Mouse (Mus musculus): Measurements from ENCODE around the gene 6030445D17Rik.

6030445D17Rik gene

DNA sequence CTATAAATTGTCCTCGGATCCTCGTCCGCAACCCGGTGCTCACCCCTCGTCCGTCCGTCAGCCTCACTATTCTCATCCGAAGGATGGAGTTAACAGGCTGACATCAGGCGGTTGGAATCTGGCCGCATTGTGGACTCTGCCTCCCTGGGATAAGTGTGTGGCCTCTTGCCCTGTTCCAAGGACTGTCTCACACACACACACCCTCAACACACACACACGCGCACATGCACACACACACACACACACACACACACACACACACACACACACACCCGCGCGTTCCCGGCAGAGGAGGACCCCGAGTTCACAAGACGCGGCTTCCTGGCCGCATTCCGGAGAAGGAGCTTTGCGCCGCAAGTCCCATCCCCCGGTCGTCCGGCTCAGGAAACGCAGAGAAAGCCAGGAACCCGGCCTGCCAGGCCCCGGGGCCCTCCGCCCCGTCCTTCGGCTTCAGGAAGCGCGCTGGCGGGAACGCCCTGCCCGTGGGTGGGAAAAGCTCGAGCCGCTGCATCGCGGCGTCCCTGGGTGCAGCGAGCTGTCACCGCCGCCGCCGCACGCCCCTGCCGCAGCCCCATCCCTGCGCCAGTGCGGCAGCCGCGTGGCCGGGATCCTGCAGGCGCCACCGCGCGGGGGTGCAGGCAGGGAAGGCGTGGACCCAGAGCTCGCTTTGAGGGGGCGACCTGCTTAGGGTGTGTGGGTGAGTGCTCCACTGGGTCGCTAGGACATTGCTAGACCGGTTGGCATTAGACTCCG, at the start of gene 6030445D17Rik:
Gene 6030445D17Rik (plus strand): TSS at position 165 of the 753 bp plus-strand sequence.
- in situ Hi-C loops (cut with MboI, MseI) = no loop called here

DNA sequence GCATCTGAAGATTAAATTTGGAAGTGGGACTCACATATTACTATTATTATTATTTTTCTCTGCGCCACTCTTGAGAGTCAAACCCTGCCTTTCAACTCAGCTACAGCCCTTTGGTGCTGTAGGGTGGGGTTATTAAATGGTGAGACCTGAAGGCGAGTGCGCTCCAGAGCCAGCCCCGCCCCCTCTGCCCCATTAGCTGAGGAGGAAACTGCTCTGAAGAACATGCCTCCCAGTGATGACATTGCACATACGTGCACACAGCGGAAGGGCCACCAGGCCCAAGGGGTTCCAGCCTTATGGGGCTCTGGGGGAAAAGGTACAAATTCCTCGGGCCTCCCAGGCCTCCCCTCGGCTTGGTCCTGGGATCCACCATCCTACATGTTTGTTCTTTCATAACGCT, 46.6 kb upstream of the 6030445D17Rik start:
- in situ Hi-C loops (cut with MboI, MseI) = no loop called here

DNA sequence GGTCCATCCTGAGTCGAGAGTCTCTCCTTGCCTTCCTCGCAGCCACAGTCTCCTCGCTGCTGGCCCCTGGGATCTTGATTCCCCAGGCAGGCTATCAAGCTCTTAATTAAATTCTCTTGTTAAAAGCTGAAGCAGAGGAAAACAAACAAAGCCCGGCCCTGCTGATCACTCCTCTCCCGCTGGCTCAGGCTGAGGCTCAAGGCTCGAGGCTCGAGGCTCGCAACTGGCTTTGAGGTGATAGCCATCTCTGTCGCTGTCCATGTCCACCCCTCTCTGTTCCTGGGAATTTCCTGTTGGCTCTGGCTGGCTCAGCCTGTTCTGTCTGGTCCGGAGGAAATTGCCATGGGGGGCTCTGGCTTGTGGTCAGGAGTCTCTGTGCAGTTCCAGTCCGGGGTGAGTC, 43.1 kb upstream of the 6030445D17Rik start:
- in situ Hi-C loops (cut with MboI, MseI) = no loop called here

DNA sequence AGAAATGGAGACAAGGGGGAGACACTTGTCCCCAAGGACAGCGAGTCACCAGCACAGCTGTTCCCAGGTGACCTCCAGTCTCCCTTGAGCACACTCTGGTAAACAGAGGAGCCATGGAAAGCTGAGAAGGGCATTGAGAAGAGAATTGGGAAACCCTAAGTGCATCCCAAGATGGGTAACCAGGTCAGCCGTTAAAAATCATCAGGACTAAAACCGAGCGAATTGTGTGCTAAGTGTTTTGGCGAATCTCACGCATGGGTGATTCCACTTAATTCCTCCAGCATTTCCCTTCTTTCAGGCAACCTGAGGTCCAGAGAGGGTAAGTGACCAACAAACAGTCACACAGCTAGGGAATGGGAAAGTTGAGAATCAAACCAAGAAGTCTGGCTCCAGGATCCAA, 42.7 kb upstream of the 6030445D17Rik start:
- in situ Hi-C loops (cut with MboI, MseI) = no loop called here

DNA sequence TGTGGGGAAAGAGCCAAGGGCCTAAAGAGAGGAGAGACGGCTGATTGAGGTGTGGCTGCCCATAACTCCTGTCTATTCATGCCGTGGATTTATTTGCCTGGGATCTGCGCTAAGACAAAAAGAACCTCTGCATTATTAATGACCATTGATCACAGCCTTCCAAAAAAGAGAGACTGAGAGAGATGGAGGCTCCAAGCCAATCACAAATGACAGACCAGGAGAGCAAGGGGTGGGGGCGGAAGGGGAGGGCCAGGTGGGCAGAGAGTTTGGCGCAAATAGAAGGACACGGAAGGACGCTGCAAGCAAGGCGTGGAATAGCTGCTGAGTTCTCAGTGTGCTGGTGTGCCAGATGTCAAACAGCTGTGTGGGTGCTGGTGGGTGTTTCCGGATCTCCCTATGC, 38.8 kb upstream of the 6030445D17Rik start, which contains the start of gene Htr1d:
Gene Htr1d (plus strand): TSS at position 301 of the 400 bp plus-strand sequence.
- in situ Hi-C loops (cut with MboI, MseI) = no loop called here

DNA sequence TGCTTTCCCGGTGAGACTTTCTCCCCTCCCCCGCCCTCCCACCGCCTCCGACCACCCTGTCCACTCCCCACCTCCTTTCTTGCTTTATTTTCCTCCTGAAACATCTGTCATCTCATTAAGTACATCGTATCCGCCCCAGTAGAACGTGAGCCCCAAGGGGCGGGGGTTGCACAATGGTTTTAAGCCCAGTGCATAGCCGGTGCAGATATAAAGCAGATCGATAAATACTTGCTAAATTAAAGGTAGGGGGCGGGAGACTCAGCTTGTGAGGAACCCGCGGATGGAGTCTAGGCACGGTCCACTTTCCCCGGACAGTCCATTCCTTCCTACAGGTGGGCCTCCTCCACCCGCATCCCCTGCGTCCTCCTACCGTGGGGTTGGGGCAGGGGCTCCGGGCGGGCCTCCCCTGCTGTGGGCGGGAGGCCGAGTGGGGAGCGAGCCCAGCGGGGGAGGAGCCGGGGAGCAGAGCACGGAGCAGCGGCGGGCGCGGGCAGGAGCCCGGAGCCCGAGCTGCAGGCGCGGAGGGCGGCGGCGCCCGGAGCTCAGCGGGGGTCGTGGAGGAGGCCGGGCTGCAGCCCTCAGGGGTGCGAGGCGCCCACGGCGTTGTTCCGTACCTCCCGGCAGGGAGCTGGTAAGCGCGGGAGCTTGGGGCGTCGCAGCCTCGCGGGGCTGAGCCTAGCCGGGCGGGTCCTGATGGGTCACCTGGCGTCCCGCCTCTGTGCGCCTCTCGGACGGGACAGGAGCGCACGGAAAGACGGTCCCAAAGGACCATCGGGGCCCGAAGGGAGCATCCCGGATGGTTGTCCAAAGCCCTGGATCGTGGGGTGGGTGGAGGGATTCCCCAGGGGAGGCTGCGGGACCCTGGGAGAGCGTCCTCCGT, 37.7 kb upstream of the 6030445D17Rik start:
- in situ Hi-C loops (cut with MboI, MseI) = no loop called here

DNA sequence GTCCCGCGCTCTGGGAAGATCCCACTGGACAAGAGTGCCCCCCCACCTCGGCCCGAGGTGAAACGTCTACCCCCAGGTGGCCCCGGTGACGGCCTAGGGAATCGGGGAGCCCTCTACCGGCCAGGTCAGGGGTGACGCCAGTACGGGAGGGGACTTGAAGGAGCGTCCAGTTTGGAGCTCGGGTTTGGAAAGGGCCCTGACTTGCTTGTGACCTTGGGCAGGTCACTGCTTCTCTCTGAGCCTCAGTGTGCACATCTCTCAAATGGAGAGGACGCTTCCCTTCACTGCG, 37.1 kb upstream of the 6030445D17Rik start:
- in situ Hi-C loops (cut with MboI, MseI) = no loop called here

DNA sequence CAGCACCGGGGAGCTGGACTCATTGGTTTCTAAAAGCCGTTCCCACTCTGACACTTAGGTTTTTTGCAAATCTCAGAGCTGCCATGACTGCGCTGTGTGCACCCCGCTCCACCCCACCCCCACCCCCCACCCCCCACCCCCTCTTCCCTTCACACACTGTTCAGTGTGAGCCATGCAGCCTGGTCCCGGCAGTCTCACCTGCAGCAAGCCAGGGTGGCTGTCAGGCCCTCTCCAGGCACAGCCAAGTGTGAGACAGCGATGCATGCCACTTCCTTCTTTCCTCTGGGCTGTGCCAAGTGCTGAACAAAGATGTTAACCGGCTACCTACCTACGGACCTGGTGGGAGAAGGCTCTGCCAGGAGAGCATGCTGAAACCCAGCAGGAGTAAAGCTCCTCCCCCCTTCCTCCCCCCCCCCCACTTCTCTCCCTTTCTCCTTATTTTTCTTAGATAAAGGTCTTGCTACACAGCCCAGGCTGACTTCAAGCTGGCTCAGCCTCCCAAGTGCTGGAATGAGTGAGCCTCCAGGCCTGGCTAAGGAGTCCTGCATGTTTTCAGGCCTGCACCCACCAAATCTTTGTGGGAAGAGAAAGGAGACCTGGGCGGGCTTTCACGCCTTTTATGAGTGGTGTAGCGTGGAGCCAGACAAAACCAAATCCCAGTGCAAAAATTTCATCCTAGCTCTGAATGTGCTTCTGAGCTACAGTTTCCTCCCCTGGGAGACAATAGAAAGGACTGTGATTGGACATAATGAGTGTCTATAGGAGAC, 31.3 kb upstream of the 6030445D17Rik start:
- in situ Hi-C loops (cut with MboI, MseI) = no loop called here

DNA sequence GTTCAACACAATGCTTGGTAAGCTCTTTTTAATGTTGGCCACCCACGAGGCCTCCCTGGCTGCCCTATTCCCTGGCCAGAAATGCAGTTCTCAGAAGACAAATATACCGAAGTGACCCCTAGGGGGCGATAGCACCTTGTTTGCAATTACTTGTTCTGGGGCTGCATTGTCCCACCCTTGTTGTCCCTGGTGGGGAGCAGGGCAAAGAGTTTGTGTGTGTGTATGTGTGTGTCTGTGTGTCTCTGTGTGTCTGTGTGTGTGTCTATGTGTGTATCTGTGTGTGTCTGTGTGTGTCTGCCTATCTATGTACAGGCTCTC, 30.7 kb upstream of the 6030445D17Rik start:
- in situ Hi-C loops (cut with MboI, MseI) = no loop called here

DNA sequence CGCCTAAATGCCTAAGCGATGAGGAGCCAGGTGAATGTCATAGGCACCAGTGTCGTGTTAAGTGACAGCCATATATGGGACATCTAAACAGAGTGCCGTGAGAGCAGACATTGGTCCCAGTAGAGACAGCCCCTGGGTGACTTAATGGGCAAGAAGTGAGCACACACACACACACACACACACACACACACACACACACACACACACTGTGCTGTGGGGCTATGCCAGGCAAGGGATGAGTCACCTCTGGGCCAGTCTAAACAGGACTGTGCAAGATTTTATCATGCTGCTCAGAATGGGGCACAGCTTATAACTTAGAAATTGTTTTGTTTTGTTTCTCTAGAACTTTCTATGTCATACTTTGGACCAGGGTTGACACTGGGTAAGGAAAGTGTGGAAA, 28.0 kb upstream of the 6030445D17Rik start:
- in situ Hi-C loops (cut with MboI, MseI) = no loop called here

DNA sequence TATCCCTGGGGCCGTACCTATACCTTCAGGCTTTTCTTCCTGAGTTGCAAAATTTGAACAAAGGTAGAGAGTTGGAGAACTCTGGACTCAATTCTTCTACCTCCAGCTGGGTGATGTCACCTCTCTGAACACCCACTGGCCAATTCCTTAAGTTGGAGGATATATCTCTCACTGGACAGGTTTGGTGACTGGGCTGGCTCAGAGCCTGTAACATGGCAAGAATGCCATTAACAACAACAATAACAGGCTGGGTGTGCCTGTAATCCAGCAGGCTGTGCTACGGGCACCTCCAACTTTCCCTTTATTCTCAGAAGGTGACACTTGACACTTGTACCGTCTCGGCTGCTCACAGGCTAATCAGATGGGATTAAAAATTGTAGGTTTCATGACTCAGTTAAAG, 22.9 kb upstream of the 6030445D17Rik start:
- in situ Hi-C loops (cut with MboI, MseI) = no loop called here

DNA sequence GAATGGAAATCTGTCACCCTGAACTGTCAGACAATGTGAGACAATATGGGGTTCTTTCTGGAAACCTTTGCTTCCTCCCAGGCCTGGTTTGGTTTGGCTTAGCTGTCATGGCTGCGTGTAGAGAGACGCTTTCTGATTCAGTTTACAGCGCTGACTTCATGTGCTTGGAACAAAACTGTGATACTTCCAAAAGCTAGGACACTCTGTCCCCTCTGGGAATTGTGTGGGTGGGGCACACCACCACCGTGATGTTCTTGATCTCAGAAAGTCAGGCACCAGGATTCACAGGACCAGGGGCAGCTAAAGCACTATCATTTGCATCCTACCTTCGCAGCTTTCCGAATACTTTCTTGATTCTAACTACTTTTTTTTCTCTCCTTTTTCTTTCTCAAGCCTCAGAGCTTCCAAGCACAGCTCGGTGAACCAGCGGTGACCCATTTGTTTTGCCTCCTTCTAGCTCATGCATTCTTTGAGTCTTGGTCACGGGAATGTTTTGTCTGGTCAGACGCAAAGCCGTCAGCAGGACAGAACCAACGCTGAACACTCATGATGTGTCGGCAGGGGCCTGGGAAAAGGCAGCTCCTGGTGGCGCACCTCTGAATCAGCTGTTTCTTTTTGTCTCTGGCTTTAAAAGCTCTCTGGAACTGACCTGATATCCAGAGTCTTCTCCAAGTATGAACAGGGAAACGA, 20.6 kb upstream of the 6030445D17Rik start:
- in situ Hi-C loops (cut with MboI, MseI) = no loop called here

DNA sequence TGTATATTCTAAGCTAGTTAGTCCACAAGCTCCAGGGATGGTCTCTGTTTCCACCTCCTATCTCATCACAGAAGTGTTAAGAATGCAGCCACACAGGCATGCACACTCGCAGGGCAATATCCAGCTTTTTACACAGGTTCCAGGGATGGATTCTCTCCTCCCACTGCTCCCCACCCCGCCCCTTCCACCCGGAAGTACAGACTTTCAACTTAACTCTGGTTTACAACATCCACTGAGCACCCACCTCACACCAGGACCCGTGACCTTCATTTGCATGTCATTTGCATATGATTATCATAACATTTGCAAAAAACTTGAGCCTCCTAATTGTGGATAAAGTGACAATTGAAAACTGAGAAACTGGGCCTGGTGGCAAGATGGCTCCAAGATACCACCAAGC, 17.5 kb upstream of the 6030445D17Rik start:
- in situ Hi-C loops (cut with MboI, MseI) = no loop called here

DNA sequence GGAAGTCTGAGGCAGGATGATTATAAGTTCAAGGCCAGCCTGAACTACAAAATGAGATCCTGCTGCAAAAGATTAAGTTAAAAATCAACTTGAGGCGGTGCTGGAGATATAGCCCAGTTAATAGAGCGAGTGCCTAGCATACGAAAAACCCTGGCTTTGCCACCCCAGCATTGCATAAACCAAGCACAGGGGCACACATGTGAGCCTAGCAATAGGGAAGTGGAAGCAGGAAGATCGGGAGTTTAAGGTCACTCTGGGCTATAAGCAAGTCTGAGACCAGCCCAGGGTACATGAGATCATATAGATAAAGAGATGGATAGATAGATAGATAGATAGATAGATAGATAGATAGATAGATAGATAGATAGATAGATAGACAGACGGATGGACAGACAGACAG, 12.3 kb upstream of the 6030445D17Rik start:
- in situ Hi-C loops (cut with MboI, MseI) = loop anchor here (5.0 kb wide), 2 partner anchors 173 to 1363 kb away; partner anchors contain the start of gene Lactbl1

DNA sequence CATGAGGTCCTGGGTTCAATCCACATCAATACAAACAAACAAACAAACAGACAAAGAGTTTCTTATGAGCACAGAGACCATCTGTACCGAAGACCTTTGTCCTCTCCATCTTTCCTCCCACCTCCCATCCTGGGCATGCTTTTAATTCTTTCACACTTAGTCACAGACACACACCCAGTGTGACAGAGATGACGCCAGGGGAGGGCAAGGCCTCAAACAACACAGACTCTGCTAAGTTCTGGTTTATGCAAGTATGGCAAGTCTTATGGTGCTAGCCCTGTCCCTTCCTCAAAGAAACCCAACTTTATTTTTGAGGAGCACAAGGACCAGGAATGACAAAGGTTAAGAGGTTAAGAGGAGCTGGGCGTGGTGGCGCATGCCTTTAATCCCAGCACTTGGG, 11.8 kb upstream of the 6030445D17Rik start:
- in situ Hi-C loops (cut with MboI, MseI) = loop anchor here (5.0 kb wide), 1 partner anchor 172 kb away; the partner anchor contains the start of gene Lactbl1

DNA sequence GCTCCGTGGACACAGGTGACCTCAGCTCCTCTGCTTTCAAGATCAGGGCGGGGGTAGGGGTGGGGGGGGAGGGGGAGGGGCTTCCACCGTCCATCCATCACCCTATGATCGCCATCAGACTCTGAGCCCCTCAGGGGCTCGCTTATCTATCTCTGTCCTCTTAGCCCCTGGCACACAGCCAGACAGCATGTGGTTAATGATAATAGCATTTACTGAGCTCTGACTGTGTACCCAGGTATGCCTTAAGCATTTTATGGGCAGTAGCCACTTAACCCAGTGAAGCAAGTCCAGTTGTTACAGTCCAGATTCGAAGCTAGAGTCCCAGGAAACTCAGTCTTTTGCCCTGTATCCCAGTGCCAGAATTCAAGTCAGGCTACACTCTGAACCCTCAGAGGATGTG, 10.5 kb upstream of the 6030445D17Rik start:
- in situ Hi-C loops (cut with MboI, MseI) = loop anchor here (5.0 kb wide), 1 partner anchor 171 kb away; the partner anchor contains the start of gene Lactbl1

DNA sequence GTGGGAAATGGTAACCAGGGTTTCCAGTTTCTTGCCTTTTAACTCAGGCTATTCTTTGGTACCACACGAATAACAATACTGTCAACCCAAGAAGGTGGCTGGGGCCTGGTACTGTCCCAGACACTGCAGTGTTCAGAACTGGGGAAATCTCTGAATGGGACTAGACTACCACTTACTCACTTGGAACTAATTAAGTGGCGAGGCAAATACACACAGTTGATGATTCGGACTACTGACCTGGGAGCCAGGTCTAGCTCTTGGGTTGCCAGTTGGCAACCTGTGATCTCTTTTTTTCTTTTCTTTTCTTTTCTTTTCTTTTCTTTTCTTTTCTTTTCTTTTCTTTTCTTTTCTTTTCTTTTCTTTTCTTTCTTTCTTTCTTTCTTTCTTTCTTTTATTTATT, 9.8 kb upstream of the 6030445D17Rik start:
- in situ Hi-C loops (cut with MboI, MseI) = loop anchor here (5.0 kb wide), 1 partner anchor 170 kb away; the partner anchor contains the start of gene Lactbl1

DNA sequence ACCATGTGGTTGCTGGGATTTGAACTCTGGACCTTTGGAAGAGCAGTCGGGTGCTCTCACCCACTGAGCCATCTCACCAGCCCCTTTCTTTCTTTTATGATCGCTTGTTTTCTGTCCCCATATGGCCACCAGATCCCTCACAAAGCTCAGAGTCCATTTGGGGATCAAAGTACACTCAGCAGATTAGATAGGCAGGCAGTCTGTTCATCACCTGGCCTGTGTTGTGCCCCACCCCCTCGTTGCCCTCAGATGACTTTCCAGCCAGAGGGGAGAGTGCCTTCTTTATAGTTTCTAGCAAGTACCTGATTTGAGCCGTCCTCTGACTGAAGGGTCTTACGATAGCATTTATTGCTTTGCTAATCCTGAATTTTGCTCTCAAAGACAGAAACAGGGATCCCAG, 9.3 kb upstream of the 6030445D17Rik start:
- in situ Hi-C loops (cut with MboI, MseI) = loop anchor here (5.0 kb wide), 1 partner anchor 170 kb away; the partner anchor contains the start of gene Lactbl1

DNA sequence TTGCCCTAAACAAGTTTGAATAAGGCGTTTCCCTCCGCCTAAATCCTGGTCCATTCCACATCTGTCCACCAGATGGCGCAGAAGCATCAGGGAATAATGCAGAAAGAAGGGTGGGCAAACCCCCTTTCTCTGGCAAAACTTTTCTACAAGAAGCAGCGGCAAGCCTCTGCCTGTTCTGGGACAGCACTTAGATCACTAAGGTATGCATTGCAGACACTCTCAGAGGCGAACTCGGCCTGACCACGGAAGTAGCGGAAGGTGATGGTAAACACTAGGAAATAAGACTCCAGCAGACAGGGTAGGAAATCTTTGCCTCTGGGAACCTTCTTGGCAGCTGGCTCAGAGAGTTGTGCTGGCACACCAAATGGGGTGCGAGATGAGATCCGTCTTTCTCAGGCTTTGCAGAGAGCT, 7.2 kb upstream of the 6030445D17Rik start:
- in situ Hi-C loops (cut with MboI, MseI) = loop anchor here (5.0 kb wide), 2 partner anchors 57 to 167 kb away; partner anchors contain the start of gene Lactbl1

DNA sequence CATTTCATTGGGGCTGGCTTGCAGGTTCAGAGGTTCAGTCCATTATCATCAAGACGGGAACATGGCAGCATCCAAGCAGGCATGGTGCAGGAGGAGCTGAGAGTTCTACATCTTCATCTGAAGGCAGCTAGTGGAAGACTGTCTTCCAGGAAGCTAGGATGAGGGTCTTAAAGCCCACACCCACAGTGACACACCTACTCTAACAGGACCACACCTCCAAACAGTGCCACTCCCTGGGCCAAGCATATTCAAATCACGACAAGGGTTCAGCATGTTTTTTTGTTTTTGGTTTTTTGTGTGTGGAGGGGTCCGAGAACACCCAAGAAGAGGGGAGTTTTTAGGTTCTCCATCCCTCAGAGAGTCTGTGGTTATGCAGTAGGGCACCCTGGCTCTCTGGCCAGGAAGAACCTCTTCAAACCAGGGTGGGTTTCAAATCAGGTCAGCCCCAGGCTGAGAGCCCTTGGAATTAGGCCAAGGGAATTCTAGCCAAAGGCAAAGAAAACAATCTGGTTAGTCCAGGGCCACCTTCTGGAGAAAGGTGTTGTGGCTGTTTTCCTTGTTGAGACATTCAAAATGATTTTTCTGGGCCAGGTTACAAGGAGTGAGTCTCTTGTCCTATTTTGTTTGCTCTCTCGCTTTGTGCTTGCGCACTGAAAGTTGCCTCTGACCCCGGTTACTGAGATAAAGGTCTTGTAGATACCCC, 5.4 kb upstream of the 6030445D17Rik start:
- in situ Hi-C loops (cut with MboI, MseI) = loop anchor here (5.0 kb wide), 1 partner anchor 56 kb away; no protein-coding TSS in a partner anchor
